Mouse (Mus musculus): ENCODE results near the gene Supt20. TPM values are rescaled to one million over a fixed set of nuclear protein-coding genes. Genes with fewer than 3 reads are reported as not detected.
"Not testable (repeated sequence)": the region's sequence is repeated elsewhere in the genome, so short reads cannot be mapped to it uniquely, and the experiment has no call there.

Supt20 gene
- polyA plus RNA-seq, 1 experiment: 103 TPM

- DNase-seq (ENCODE audit: low read depth): no peak
- TF ChIP-seq CTCF (IDR thresholded peaks at IDR 0.05; ENCODE audit: borderline replicate concordance, extremely low read depth, insufficient read depth, insufficient read length) (no peak), POLR2A (IDR thresholded peaks at IDR 0.05; ENCODE audit: borderline replicate concordance, extremely low read depth, insufficient read depth, insufficient read length, poor library complexity, severe bottlenecking) (no peak)
These were observed 23.0 kb upstream of the Supt20 start for GRCm38 (mm10) chr3:54669559-54669958.

DNA sequence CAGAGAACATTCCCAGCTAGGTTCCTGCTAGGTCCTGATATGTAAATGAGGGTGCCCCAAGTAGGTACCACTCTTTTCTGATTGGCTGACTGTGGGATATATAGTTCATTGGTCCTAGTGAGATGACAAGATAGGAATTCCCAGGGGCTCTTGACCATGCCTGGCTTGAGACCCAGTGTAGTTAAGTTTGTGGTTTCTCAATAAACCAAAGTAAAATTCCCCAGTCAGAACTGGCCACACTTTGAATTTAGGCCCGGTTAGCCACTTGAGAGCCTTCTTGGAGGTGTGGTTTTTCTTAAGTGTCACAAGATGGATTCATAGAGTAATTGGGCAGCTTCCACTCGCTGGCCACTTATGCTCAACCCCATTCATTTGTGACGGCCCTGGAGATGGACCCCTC, 20.5 kb upstream of the Supt20 start:
- no peak for TF ChIP-seq CTCF (IDR thresholded peaks at IDR 0.05; ENCODE audit: borderline replicate concordance, extremely low read depth, insufficient read depth, insufficient read length)
- no peak for TF ChIP-seq POLR2A (IDR thresholded peaks at IDR 0.05; ENCODE audit: borderline replicate concordance, extremely low read depth, insufficient read depth, insufficient read length, poor library complexity, severe bottlenecking)
- no peak for DNase-seq (ENCODE audit: low read depth)

- TF ChIP-seq POLR2A (IDR thresholded peaks at IDR 0.05; ENCODE audit: borderline replicate concordance, extremely low read depth, insufficient read depth, insufficient read length, poor library complexity, severe bottlenecking) (no peak), CTCF (IDR thresholded peaks at IDR 0.05; ENCODE audit: borderline replicate concordance, extremely low read depth, insufficient read depth, insufficient read length) (peak; percentile 53; the same call in 1 of the 2 replicates)
- DNase-seq (ENCODE audit: low read depth): peak; percentile 78
These were observed 19.8 kb upstream of the Supt20 start for GRCm38 (mm10) chr3:54672557-54673529.

DNA sequence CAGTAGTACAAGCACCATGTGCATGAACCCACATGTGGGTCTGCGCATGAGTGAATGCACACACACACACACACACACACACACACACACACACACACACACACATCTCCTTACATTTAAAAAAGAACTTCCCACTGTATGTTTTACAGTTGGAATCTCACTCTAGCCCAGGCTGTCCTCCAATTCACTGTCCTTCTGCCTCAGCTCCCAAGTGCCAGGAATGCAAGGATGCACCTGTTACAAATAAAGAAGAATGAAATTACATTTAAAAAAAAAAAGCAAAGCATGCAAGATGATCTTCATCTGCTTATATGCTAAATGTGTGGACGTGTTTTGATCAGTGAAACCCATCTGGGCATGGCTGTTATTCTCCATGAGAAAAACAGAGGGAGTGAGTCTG, 15.8 kb upstream of the Supt20 start:
- TF ChIP-seq CTCF (IDR thresholded peaks at IDR 0.05; ENCODE audit: borderline replicate concordance, extremely low read depth, insufficient read depth, insufficient read length) (no peak), POLR2A (IDR thresholded peaks at IDR 0.05; ENCODE audit: borderline replicate concordance, extremely low read depth, insufficient read depth, insufficient read length, poor library complexity, severe bottlenecking) (no peak)
- no peak for DNase-seq (ENCODE audit: low read depth)

DNA sequence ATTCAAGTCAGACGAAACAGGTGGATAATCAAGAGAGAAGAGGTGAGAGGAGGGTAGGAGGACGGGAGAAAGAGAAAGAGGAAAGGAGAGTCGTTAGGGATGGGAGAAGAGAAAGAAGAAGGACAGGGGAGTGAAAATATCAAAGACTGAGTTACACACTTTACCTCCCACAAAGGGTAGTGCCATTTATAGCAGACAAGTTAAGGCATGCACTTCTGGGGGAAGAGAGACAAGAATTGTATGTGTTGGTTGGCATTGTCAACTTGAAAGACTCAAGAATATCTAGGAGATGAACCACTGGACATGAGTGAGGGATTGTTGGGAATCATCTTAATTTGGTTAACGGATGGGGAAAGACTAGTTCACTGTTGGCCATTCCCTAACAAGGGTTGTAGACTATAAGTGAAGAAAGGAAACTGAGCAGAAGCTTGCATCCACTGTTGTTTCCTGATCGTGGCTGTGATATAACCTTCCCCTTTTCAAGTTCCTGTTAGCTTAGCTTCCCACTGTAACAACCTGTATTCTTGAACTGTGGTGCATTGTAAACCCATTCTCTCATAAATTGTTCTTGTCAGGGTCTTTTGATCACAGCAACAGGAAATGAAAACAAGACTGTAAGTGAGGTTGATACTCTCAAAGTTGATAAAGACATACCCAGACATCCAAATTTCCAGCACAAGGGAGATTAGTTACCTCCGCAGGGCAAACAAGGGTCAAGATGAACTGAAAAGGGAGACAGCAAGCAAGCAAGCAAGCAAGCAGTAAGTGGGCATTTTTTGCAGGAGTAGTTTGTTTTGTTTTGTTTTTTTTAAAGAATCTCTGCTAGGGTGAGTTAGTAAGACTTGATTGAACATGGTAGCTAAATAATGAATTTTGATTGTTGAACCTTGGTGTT, 11.1 kb upstream of the Supt20 start:
- TF ChIP-seq POLR2A (IDR thresholded peaks at IDR 0.05; ENCODE audit: borderline replicate concordance, extremely low read depth, insufficient read depth, insufficient read length, poor library complexity, severe bottlenecking) (no peak), CTCF (IDR thresholded peaks at IDR 0.05; ENCODE audit: borderline replicate concordance, extremely low read depth, insufficient read depth, insufficient read length) (no peak)
- no peak for DNase-seq (ENCODE audit: low read depth)

- TF ChIP-seq POLR2A (IDR thresholded peaks at IDR 0.05; ENCODE audit: borderline replicate concordance, extremely low read depth, insufficient read depth, insufficient read length, poor library complexity, severe bottlenecking) (no peak), CTCF (IDR thresholded peaks at IDR 0.05; ENCODE audit: borderline replicate concordance, extremely low read depth, insufficient read depth, insufficient read length) (no peak)
- DNase-seq (ENCODE audit: low read depth): no peak
These were observed 7.4 kb upstream of the Supt20 start for GRCm38 (mm10) chr3:54685202-54685601.

DNA sequence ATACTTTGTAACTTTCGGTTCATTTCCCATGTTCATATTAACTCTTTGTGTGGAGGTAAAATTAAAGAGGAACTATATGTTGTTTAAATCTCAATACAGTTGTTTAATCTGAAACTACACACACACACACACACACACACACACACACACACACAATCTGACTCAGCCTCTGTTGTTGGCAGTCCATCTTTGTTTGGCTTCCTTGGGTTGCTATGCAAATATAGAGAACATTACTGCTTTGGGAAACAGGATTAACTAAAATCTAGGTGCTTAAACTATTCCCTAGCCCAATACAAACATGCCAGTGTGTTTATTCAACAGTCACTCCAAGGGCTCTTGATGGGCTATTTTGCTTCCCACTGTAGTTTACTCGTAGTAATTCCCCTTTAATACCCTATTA, 5.4 kb upstream of the Supt20 start:
- TF ChIP-seq CTCF (IDR thresholded peaks at IDR 0.05; ENCODE audit: borderline replicate concordance, extremely low read depth, insufficient read depth, insufficient read length): no peak
- no peak for TF ChIP-seq POLR2A (IDR thresholded peaks at IDR 0.05; ENCODE audit: borderline replicate concordance, extremely low read depth, insufficient read depth, insufficient read length, poor library complexity, severe bottlenecking)
- DNase-seq (ENCODE audit: low read depth): no peak

- DNase-seq (ENCODE audit: low read depth): peak; percentile 53
- TF ChIP-seq POLR2A (IDR thresholded peaks at IDR 0.05; ENCODE audit: borderline replicate concordance, extremely low read depth, insufficient read depth, insufficient read length, poor library complexity, severe bottlenecking) (no peak), CTCF (IDR thresholded peaks at IDR 0.05; ENCODE audit: borderline replicate concordance, extremely low read depth, insufficient read depth, insufficient read length) (no peak)
These were observed 3.5 kb upstream of the Supt20 start for GRCm38 (mm10) chr3:54689091-54689490.

GRCm38 (mm10) chr3:54693056-54693415, 429 bp downstream of the Supt20 start:
- no peak for DNase-seq (ENCODE audit: low read depth)
- TF ChIP-seq CTCF (IDR thresholded peaks at IDR 0.05; ENCODE audit: borderline replicate concordance, extremely low read depth, insufficient read depth, insufficient read length) (no peak), POLR2A (IDR thresholded peaks at IDR 0.05; ENCODE audit: borderline replicate concordance, extremely low read depth, insufficient read depth, insufficient read length, poor library complexity, severe bottlenecking) (no peak)

GRCm38 (mm10) chr3:54699759-54700301, 7.2 kb downstream of the Supt20 start:
- DNase-seq (ENCODE audit: low read depth): no peak
- TF ChIP-seq CTCF (IDR thresholded peaks at IDR 0.05; ENCODE audit: borderline replicate concordance, extremely low read depth, insufficient read depth, insufficient read length) (no peak), POLR2A (IDR thresholded peaks at IDR 0.05; ENCODE audit: borderline replicate concordance, extremely low read depth, insufficient read depth, insufficient read length, poor library complexity, severe bottlenecking) (no peak)

DNA sequence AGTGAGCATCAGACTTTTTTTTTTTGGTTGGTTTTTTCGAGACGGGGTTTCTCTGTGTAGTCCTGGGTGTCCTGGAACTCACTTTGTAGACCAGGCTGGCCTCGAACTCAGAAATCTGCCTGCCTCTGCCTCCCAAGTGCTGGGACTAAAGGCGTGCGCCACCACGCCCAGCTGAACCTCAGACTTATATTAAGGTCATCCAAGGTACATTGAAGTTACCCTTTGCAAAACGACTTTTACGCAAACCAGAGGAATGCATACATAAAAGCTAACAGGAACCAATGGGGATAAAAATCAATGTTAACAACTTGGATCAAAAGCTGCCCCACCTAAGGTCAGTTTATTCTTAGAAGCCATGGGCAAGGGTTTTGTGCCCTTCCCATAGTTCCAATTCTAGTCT, 11.5 kb downstream of the Supt20 start:
- DNase-seq (ENCODE audit: low read depth): not testable (repeated sequence)
